Mouse (Mus musculus): Measurements from ENCODE around the gene Angptl1. TPM values are rescaled to one million over a fixed set of nuclear protein-coding genes. Genes with fewer than 3 reads are reported as not detected.

Angptl1 gene
- total RNA-seq, 4 experiments from 2014 or later: 2.7 to 4.6 (median 3.0) TPM

DNA sequence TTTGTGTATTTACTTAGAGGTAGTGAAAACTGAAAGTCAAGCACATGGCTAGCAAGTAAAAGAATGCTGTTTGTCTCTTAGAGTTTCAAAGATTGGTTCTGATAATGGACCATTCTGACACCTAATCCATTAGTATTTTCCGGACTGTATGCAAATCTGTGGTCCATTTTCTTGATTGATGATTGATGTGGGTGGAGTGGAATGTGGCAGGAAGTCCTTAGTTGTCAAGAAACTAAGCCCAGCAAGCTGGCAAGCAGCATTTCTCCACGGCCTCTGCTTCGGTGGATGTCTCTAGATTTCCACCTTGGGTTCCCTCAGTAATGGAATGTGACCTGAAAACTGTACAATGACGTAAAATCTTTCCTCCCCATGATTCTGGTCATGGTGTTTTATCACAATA is 32.3 kb downstream of the Angptl1 start:
- no peak for DNase-seq (ENCODE audit: low spot score)

DNA sequence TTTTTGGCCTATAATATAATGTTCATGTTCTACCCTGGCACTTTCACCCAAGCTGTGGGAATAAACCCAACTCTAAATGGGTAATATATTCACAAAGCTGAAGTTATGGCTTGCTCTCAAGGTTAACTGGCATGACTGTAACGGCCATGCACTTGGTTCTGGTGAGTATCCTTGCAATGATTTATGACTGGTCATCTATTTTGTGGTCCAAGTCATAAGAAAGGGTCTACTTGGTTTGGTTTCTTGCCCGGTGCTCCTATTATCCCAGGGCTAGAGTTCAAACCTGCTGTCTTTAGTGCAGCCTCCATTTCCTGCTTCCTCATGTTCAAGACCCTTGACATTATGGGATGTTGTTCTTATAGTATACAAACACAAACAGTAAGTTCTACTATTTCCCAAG is 46.4 kb downstream of the Angptl1 start:
- DNase-seq (ENCODE audit: low spot score): no peak

DNA sequence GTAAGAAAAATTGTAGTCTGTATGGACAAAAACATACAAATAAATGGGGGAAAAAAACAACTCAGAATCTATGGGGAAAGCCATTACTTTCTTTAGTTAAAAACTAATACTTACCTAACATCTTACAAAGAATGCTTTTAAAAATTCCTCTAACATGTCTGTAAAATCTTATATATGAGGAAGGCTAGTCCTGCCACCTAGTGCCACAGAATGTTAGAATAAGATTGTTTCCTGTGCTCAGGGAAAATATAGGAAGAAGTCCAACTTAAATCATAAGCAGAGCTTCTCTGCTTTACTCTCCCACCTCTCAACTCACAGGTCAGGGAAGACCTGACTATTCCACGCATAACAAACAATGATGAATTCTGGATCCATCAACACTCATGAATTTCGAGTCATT is 47.5 kb downstream of the Angptl1 start:
- no peak for DNase-seq (ENCODE audit: low spot score)

DNA sequence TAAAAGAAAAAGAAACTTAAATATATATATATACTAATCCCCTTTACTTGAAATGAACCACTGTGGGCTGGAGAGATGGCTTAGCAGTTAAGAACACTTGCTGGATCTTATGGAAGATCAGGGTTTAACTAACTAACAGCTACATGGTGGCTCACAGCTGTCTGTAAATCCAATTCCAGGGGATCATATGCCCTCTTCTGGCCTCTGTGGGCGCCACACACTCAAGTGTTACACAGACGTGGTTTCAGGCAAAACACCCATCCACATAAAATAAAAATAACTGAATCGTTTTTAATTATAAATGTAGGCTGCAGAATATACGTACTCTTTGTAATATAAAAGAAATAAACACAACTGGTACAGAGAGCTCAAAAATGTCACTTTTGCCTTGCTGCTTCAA is 50.5 kb downstream of the Angptl1 start:
- DNase-seq (ENCODE audit: low spot score): no peak

DNA sequence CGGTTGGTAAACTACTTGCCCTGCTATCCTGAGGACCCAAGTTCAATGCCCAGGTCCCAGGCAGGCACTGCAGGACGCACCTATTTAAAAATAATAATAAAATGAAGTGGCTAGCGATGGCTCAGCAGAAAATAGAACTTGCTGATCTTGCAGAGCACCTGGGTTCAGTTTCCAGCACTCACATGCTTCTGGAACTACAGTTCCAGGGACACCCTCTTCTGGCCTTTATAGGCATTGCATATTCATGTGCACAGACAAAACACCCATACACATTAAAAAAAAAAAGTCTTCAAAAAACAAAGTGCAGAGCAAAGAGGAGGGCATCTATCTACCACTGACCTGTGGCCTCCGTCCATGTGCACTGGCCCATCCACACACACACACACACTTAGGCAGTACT is 53.2 kb downstream of the Angptl1 start:
- no peak for DNase-seq (ENCODE audit: low spot score)

DNA sequence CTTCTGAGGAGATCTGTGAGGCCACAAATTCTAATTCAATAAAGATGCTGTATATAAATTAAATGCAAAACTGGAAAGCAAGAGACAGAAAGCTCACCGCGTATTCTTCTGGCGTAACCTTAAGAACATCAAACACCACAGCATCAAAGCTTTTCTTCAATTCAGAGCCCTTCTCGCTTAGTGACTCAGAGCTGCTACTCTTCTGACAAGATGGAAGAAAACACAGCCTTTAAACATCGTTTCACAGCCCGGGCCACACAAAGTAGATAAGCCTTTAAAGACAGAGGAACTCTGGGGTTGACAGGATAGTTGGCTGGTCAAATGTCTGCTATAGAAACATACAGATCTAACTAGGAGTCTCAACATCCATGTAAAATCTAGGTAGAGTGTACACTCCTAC is 63.3 kb downstream of the Angptl1 start:
- no peak for DNase-seq (ENCODE audit: low spot score)

DNA sequence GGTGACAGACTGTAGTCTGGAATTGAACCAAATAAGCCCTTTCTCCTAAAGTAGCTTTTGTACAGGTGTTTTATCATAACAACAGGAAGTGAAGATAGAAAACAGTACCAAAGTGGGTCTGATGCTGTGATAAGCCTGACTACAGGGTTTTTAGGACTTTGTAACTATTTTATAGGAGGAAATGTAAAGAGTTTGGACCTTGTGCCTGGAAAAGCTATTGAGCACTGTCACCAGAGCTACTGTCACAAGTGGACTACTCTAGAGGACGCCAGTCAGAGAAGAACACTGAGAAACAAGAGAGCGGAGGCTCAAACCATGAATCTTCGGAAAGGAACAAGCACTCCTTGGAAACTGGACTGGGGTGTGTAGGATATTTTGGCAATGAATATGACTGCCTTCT is 65.5 kb downstream of the Angptl1 start:
- no peak for DNase-seq (ENCODE audit: low spot score)

DNA sequence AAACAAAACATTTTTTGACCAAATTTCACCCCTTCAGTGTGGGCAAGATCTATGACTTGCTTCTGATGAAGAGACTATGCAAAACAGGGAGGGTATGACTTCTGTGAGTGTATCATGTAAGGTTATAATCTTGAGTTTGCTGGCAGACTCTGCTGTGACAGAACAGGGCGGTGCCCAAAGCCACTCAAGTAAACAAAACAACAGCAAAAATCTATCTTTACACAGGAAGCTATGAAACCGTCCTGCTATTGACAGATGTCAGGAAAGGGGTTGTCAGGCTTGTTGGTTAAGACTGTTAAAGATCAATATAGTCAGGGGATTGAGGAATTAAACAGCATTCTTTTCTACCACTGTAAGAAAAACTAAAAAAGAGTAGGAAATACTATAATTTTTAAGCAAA is 67.3 kb downstream of the Angptl1 start:
- no peak for DNase-seq (ENCODE audit: low spot score)

DNA sequence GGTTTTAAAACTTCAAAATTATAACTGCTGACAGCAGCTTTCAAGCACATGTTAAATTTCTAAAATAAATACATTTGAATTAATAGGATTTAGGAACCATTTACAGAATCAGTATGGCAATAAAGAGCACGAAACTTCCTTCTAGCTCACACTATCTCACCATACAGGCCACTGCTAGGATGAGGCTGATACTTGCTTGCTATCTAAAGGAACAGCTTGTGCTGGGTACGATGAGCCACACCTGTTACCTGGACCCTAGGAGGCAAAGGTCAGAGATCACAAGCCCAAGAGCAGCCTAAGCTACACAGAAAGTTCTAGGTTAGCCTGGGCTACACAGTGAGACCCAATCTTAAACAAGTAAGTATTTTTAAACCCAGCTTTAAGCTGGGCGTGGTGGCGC is 70.9 kb downstream of the Angptl1 start:
- no peak for DNase-seq (ENCODE audit: low spot score)

DNA sequence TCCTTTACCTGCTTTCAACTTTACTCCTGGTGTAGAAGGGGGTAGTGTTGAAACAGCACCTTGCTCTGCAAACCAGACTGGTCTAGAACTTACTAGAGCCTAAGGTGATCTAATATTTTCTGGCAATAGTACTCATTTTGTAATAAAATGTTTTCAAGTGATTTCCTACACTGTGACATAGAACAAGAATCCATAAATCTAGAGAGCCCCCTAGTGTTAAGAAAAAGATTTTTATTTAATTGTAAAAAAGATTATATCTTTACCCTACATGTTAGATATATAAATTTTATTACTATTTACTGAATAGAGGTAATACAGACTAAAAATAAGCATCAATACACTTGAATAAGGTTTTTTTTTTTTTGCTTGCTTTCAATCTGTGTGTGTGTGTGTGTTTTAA is 71.5 kb downstream of the Angptl1 start:
- no peak for DNase-seq (ENCODE audit: low spot score)

Other genes with a start within 250 kb of the Angptl1 start
- 10 to 100 TPM in 1 of 4 experiments, 1 to 10 TPM in 3; 8.1 to 11.2 (median 9.2) TPM for gene Tor3a, start 164.2 kb upstream of the Angptl1 start, total RNA-seq (2022)
- gene Fam20b, start 119.5 kb upstream of the Angptl1 start, total RNA-seq (2022): 10 to 100 TPM; 59.9 to 68.8 (median 65.7) TPM
- 10 to 100 TPM in 1 of 4 experiments, 1 to 10 TPM in 3; 6.4 to 11.8 (median 8.7) TPM for gene Ralgps2, start 101.1 kb downstream of the Angptl1 start, total RNA-seq (2022)

Data from heart, adult 8-10 months (tissue).